Mouse (Mus musculus) neural tube, embryonic 14.5 days (tissue): ENCODE data around the gene Nek1. TPM values are rescaled to one million over a fixed set of nuclear protein-coding genes. Genes with fewer than 3 reads are reported as not detected.
"Not testable (repeated sequence)": the region's sequence is repeated elsewhere in the genome, so short reads cannot be mapped to it uniquely, and the experiment has no call there.

Source experiments
- ATAC-seq: fragments of 200-750 bp; cut with Nextera tagmentation; 2 replicates; pipeline ENCODE4 v1.8.0; 2017; ENCODE audit warnings: low read depth, mild to moderate bottlenecking, moderate TSS enrichment, moderate library complexity
- H3K27ac ChIP-seq: fragments of 300-500 bp; sonication (generic); 2 replicates; pipeline ENCODE4 v1.5.1; 2014; ENCODE audit warnings: low read depth, mild to moderate bottlenecking, control low read depth, low read length, moderate library complexity, mixed read lengths
- H3K27me3 ChIP-seq: fragments of 300-500 bp; sonication (generic); 2 replicates; pipeline ENCODE4 v1.6.1; 2014; ENCODE audit warnings: low read length; ENCODE audit not compliant: control insufficient read depth, insufficient read depth
- H3K36me3 ChIP-seq: fragments of 300-500 bp; sonication (generic); 2 replicates; pipeline ENCODE4 v1.6.1; 2014; ENCODE audit warnings: low read length, mixed read lengths; ENCODE audit not compliant: control insufficient read depth, insufficient read depth
- H3K4me1 ChIP-seq: fragments of 300-500 bp; sonication (generic); 2 replicates; pipeline ENCODE4 v1.6.1; 2014; ENCODE audit warnings: low read length; ENCODE audit not compliant: control insufficient read depth, insufficient read depth
- H3K4me2 ChIP-seq: fragments of 300-500 bp; sonication (generic); 2 replicates; pipeline ENCODE4 v1.6.1; 2014; ENCODE audit warnings: mild to moderate bottlenecking, low read depth, low read length, control low read depth
- H3K4me3 ChIP-seq: fragments of 300-500 bp; sonication (generic); 2 replicates; pipeline ENCODE4 v1.5.1; 2014; ENCODE audit warnings: low read depth, low read length, control low read depth, mixed read lengths
- H3K9ac ChIP-seq: fragments of 300-500 bp; sonication (generic); replicated peaks from 2 replicates; pipeline ENCODE4 v1.6.1; 2014; ENCODE audit warnings: low read depth, mild to moderate bottlenecking, control low read depth, low read length, mixed read lengths
- H3K9me3 ChIP-seq: fragments of 300-500 bp; sonication (generic); 2 replicates; pipeline ENCODE4 v1.6.1; 2016; ENCODE audit warnings: low read length; ENCODE audit not compliant: control insufficient read depth
- WGBS: fragments of 180-500 bp; shearing (Covaris S2); extraction: QIAGEN DNeasy Blood & Tissue Kit; methylation state at CpG from one replicate; pipeline ENCODE4 v1.1.7; 2014; 5-methylcytosine and 5-hydroxymethylcytosine counted together
- polyA plus RNA-seq: library from polyadenylated mRNA; unstranded; fragments of >200 nt; fragmentation: Nextera tagmentation; extraction: Ambion mirVana; gene quantifications from 2 replicates; pipeline ENCODE4 v1.2.1, GENCODE M21; 2014

The Nek1 gene
- polyA plus RNA-seq, 1 experiment from 2014 or later: 42.9 TPM

DNA sequence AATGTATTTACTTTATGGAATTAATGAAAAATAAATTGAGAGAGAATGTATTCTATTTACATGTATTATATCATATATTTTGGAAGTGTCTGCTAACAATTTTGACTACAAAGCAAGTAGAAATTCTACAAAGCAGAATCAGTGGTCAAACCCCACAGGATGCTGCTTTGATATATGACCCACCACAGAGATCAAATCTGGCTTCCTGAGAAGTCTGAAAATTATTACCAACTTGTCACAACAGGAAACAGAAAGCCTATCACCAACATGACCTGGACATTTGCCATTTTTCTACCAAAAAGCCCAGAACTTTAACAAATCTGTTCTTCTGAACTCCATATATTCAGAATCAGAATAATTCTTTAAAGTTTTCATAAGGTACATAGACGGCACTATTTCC, 11.6 kb upstream of the Nek1 start:
- H3K9me3 ChIP-seq: no peaks in the 10 kb centered on the region
- peak overlapping the region; percentile 81; the same call in 1 of the 2 replicates for H3K4me2 ChIP-seq
- no peaks in the 10 kb centered on the region for H3K36me3 ChIP-seq
- H3K27ac ChIP-seq: no peak overlapping the region
- no peaks in the 10 kb centered on the region for H3K27me3 ChIP-seq
- no peak overlapping the region for H3K4me3 ChIP-seq
- no peak for ATAC-seq
- WGBS: 59% methylated on average over 1 of the region's 1 CpGs
- no peak overlapping the region for H3K9ac ChIP-seq
- H3K4me1 ChIP-seq: peaks cover 6% of the 10 kb centered on the region; the same call in 1 of the 2 replicates

DNA sequence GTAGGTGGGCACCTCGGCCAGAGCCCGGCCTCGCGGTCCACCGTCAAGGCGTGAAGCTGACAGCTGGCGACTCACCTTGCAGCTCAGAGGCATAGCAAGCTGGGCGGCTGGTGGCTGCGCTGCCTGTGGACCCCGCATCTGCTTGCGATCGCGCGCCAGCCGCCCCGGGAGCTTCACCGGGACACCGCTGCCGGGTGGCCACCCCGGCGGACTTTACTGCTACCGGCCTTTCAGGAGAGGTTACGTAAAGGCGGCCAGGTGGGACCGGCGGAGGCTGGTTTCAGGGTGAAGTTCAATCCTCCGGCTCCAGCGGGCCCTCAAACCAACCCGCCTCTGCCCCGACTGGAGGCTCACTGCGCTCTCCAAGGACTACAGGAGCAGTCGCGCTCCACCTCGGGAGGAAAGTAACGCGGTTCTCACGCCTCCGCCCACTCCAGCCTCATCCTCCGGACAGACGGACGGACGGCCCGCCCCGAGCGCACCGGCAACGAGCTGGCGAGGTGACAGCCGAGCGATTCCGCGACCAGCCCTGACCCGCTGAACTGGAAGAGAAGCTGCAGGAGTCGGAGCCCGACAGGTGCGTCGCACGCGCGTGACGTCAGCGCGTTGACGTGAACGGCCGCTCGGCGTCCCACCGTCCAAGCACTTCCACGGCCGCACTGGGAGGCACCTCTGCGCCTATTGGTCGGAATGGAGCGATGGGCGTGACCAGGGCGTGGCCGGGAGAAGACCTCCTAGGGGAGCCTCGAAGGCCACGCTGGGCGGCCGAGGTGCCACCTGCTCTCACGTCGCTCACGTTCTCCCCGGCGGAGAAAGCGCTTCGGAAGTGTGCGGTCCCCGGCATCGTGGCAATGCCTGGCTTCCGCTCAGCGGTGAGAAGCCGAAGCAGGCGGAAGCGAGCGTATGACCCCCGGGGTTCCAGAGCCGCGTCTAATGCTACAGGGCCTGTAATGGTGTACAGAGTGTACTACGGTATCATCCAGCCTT, 10.0 kb upstream of the Nek1 start, which contains the start of gene Clcn3:
Gene Clcn3, minus strand, starts transcription at position 600 of the 987 bp plus-strand sequence.
- peak within 1 kb of the TSS; percentile 87 for H3K4me3 ChIP-seq
- H3K36me3 ChIP-seq: no peaks in the 10 kb centered on the region
- H3K4me2 ChIP-seq: peak within 1 kb of the TSS; percentile 81
- H3K27ac ChIP-seq: peak within 1 kb of the TSS; percentile 86
- ATAC-seq: peak; percentile 100
- H3K9ac ChIP-seq: peak within 1 kb of the TSS; percentile 78
- WGBS: under 1% methylated on average over 101 of the region's 101 CpGs
- peaks cover 6% of the 10 kb centered on the region; the same call in 1 of the 2 replicates for H3K4me1 ChIP-seq
- H3K27me3 ChIP-seq: no peaks in the 10 kb centered on the region
- no peaks in the 10 kb centered on the region for H3K9me3 ChIP-seq

DNA sequence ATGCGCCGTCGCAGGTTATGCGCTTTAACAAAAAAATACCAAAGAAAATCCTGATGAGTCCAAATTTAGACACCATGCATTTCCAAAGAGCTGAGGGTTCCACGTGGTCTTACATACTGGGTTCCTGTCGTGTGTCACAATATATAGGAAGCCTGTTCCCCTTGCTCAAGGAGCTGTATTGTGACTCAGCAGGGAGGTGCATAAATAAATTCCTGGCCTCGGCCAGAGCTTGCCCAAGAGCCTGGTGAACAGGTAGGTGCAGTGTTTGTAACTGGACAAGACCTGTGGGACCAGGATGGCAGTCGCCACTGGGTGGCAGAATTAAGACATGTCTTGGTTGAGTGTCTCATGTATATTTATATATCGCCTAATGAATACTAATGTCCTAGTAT, 9.3 kb upstream of the Nek1 start:
- peak overlapping the region; percentile 81 for H3K4me2 ChIP-seq
- H3K27me3 ChIP-seq: no peaks in the 10 kb centered on the region
- peaks cover 6% of the 10 kb centered on the region; the same call in 1 of the 2 replicates for H3K4me1 ChIP-seq
- H3K4me3 ChIP-seq: peak overlapping the region; percentile 87
- H3K9me3 ChIP-seq: no peaks in the 10 kb centered on the region
- WGBS: 7% methylated on average over 9 of the region's 9 CpGs
- peak; percentile 75 for ATAC-seq
- peak overlapping the region; percentile 86 for H3K27ac ChIP-seq
- H3K36me3 ChIP-seq: no peaks in the 10 kb centered on the region
- peak overlapping the region; percentile 78 for H3K9ac ChIP-seq

DNA sequence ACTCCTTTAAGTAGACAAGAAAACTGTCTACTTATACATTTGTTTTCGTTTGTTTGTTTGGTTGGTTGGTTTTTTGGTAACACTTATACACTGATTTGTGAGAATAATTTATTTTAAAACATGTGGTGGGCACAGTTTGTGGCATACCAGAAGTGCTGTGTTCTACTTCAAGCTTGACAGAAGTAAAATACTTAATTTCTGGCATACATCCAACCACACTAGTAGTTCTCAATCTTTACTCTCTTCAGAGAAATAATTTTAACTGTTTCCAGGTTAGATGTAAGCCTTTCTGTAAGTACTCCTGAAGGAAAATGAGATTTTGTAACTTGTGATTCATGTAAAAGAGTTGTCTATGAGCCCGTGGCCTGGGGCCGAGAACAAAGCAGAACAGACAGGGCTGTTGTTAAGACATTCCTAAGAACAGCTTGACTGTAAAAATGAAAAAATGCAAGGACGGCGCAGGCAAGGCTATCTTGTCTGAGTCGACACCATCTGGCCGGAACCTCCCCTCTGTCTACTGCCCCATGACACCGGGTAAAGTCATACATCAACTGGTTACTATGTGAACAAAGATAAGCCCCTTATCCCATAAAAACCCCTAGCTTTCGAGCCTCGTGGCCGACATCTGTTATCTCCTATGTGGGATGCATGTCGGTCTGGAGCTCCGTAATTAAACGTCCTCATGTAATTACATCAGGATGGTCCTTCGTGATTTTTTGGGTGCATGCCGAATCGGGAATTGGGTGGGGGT, 8.6 kb upstream of the Nek1 start:
- peak overlapping the region; percentile 81 for H3K4me2 ChIP-seq
- H3K4me1 ChIP-seq, H3K27ac ChIP-seq, H3K4me3 ChIP-seq, H3K27me3 ChIP-seq, H3K9me3 ChIP-seq, H3K9ac ChIP-seq, H3K36me3 ChIP-seq, ATAC-seq: not testable (repeated sequence)
- 85% methylated on average over 17 of the region's 17 CpGs for WGBS

DNA sequence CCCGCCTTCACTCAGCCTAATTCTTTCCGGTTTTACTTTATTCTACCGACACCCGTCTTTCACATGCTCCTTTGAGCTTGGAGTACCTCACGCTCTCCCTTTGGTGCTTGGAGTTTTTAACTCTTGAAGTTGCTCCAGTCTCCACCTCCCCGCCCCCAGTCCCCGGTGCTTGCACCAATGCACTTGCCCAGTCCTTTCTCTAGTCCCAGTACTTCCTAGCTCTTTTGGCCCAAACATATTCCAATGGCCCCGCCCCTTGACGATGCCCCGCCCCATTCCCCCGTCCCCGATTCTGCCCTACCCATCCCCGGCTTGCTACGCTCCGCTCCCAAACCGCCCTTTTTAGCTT, 460 bp upstream of the Nek1 start:
- Histone ChIP-seq H3K9me3 (no peaks in the 10 kb centered on the region), H3K4me2 (peak overlapping the region; percentile 56), H3K9ac (peak overlapping the region; percentile 49), H3K27ac (peak overlapping the region; percentile 83), H3K27me3 (no peaks in the 10 kb centered on the region), H3K4me3 (peak overlapping the region; percentile 88), H3K4me1 (peaks cover 7% of the 10 kb centered on the region), H3K36me3 (no peaks in the 10 kb centered on the region)
- 1% methylated on average over 16 of the region's 16 CpGs for WGBS
- no peak; the same call in 1 of the 2 replicates for ATAC-seq

DNA sequence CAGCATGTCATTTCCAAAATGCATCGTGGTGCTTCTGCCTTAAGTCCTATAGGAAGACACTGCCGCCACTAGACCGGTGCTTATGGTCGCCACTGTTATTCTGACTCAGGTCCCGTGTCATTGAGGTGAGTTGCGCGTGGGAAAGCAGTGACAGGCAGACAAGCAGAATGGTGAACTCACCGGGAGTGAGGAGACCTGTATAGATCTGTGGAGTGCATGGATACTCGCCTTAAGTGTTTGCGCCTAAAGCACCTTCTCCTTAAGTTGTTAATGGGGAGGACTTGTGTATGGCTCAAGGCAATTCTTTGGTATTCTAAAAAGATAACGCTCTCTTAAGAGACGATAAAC, 618 bp downstream of the Nek1 start:
- WGBS: 7% methylated on average over 12 of the region's 12 CpGs
- ATAC-seq: no peak; the same call in 1 of the 2 replicates
- H3K9me3 ChIP-seq: no peaks in the 10 kb centered on the region

DNA sequence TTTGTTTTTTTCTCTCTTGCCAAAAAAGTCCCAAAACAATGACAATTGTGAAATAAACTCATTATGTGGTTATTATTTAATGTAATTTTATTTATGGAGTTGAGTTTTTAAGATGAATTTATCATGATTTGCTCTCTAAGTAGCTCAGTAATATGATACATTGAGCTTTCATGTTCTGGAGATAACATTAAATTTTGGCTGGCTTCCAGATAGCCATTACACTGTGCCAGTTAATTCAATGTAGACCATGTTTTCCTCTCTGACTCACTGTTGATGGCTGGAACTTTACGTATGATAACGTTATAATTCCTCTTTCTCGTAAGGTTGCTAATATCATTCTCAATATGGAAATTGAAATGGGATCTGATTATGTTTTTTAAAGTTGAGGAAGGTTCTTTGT, 3.5 kb downstream of the Nek1 start:
- Histone ChIP-seq H3K4me1 (peaks cover 7% of the 10 kb centered on the region), H3K27me3 (no peaks in the 10 kb centered on the region), H3K9ac (no peak overlapping the region), H3K36me3 (no peaks in the 10 kb centered on the region), H3K9me3 (no peaks in the 10 kb centered on the region), H3K27ac (no peak overlapping the region), H3K4me3 (no peak overlapping the region), H3K4me2 (no peak overlapping the region)
- ATAC-seq: no peak
- 86% methylated on average over 3 of the region's 3 CpGs for WGBS

More for the DNA sequence above, 618 bp downstream of the Nek1 start:
- Histone ChIP-seq H3K4me1 (peaks cover 7% of the 10 kb centered on the region), H3K36me3 (no peaks in the 10 kb centered on the region), H3K27me3 (no peaks in the 10 kb centered on the region), H3K4me2 (peak overlapping the region; percentile 62), H3K27ac (peak overlapping the region; percentile 88), H3K9ac (peak overlapping the region; percentile 74), H3K4me3 (peak overlapping the region; percentile 88)

DNA sequence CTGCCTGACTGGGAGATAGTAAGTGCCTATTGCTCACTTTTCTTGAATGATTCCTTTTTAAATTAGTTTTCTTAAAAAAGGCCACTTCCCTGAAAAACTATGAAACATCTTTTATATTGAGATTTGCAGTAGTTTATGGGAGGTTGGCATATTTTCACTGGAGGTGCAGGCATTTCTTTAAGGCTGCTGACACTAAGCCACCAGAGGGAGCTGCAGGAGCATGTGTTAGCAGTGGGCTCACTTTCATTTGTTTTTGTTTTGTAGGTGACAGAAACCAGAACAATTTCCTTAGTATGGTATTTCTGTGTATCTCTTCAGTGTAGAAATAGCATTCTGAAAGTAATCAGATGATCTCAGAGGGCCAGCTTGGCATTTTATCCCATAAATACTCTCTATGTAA, 49.0 kb downstream of the Nek1 start:
- no peak overlapping the region for H3K4me2 ChIP-seq
- peak; percentile 74; the same call in 1 of the 2 replicates for ATAC-seq

DNA sequence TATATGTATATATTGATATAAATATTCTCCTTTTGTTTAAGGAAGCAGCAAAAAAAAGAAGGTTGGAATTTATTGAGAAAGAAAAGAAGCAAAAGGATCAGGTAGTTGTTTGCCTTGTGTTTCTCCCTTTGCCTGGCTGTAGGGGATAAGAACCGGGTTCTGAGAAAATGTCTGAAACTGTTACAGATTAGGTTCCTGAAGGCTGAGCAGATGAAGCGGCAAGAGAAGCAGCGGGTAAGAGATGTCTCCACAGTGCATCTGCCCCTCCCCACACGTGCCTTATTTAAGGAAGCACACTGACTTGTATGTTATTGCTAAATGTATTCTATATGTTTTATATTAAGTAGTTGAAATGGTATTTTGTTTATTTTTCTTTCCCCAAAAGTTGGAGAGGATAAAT, 50.9 kb downstream of the Nek1 start:
- no peak overlapping the region for H3K27ac ChIP-seq
- ATAC-seq: no peak
- H3K36me3 ChIP-seq: no peaks in the 10 kb centered on the region
- H3K9me3 ChIP-seq: no peaks in the 10 kb centered on the region
- H3K9ac ChIP-seq: no peak overlapping the region
- H3K4me2 ChIP-seq: no peak overlapping the region
- 86% methylated on average over 4 of the region's 4 CpGs for WGBS
- no peaks in the 10 kb centered on the region for H3K4me1 ChIP-seq
- no peak overlapping the region for H3K4me3 ChIP-seq
- no peaks in the 10 kb centered on the region for H3K27me3 ChIP-seq

More for the DNA sequence above, 49.0 kb downstream of the Nek1 start:
- no peak overlapping the region for H3K4me3 ChIP-seq
- no peak overlapping the region for H3K27ac ChIP-seq
- no peaks in the 10 kb centered on the region for H3K36me3 ChIP-seq
- H3K9me3 ChIP-seq: no peaks in the 10 kb centered on the region
- H3K27me3 ChIP-seq: no peaks in the 10 kb centered on the region
- H3K9ac ChIP-seq: no peak overlapping the region
- H3K4me1 ChIP-seq: no peaks in the 10 kb centered on the region
